Mouse (Mus musculus) embryo, embryonic 10.5 days (tissue): Measurements from ENCODE around the gene Rdh14.

Experiments used
- DNase-seq: peaks from one replicate; pipeline ENCODE4 v3.0.0-alpha.2; 2015; ENCODE audit warnings: low spot score

The Rdh14 gene

DNA sequence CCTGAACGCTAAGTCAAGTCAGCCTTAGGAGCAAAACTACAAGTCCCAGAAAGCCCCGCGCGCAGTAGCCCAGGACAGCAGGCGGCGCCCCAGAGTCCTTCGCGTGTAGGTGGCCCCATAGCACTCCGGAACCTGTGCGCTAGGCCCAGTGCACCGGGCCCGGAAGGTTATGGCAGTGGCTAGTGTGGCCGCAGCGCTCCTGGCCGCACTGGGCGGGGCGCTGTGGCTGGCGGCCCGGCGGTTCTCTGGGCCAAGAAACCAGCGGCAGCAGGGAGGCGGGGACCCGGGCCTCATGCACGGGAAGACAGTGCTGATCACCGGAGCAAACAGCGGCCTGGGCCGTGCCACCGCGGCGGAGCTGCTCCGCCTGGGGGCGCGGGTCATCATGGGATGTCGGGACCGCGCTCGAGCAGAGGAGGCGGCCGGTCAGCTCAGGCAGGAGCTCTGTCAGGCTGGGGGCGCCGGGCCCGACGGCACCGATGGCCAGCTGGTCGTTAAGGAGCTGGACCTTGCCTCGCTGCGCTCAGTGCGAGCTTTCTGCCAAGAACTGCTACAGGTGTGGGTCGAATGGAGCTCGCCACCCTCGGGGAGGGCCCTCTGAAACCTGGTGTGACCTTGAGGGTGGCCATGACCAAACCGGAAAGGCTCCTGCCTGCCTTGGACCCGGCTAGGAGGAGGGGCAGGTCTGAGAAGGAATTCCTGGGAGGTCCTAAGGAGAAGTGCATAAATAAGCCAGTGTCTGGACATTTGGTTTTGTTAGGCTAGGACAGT, at the start of gene Rdh14:
TSS of gene Rdh14 (plus strand) at position 102 of the 771 bp plus-strand sequence.
- DNase-seq = peak; percentile 96

- DNase-seq = no peak
These were observed 39.9 kb upstream of the Rdh14 start for GRCm38 (mm10) chr12:10350706-10351105.

GRCm38 (mm10) chr12:10357756-10358155, 32.8 kb upstream of the Rdh14 start:
- peak; percentile 38 for DNase-seq

GRCm38 (mm10) chr12:10369673-10370072, 20.9 kb upstream of the Rdh14 start, which contains the start of gene Nt5c1b:
Gene Nt5c1b, plus strand, starts transcription at chr12:10369973.
- no peak for DNase-seq

DNA sequence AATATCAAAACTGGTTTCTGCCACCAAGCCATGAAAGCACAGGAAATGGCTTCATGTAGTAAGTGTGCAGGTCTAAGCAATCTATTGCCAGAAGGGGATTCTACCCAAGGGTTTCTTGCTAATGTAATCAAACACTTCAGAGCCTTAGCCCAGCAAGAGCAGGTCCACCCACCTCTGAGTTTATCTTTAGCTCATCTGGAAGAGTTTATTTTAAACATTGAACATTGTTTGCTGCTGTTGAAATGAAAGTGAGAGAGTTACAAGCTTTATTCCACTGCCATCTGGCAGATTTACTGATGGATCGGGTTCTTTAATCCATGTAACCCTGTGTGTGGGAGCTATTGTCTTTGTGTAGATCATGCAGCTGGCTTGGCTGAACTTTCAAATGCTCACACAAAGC, 10.2 kb downstream of the Rdh14 start:
- peak; percentile 9 for DNase-seq

DNA sequence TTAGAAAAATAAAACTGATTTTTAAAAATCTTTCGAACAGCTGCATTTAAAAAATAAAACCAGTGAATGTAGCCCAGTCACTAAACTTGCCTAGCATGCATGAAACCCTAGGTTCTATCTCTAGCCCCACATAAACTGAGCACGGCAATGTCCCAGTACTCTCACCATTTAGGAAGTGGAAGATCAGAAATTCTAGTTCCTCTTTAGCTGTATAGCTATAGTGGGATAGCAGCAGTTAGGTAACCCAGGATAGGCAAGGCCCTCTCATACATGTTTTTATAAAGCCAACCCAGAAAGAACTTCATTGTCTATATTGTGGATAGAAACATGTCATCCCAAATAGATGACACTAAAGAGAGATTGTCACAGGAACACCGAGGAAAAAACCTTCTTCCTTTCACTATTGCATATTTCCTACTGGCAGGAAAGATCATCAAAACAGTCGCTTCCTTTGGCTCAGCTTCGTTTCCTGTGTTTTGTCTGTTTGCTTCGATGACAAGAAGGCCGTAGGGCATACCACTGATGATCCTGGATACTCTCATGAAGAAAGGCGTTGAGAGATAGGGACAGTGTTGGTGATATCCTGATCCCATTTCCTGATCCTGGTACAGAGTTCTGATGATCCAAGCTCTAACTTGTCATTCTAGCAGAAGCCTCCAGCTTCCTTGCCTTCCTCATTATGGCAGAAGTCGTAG, 12.0 kb downstream of the Rdh14 start:
- no peak for DNase-seq

DNA sequence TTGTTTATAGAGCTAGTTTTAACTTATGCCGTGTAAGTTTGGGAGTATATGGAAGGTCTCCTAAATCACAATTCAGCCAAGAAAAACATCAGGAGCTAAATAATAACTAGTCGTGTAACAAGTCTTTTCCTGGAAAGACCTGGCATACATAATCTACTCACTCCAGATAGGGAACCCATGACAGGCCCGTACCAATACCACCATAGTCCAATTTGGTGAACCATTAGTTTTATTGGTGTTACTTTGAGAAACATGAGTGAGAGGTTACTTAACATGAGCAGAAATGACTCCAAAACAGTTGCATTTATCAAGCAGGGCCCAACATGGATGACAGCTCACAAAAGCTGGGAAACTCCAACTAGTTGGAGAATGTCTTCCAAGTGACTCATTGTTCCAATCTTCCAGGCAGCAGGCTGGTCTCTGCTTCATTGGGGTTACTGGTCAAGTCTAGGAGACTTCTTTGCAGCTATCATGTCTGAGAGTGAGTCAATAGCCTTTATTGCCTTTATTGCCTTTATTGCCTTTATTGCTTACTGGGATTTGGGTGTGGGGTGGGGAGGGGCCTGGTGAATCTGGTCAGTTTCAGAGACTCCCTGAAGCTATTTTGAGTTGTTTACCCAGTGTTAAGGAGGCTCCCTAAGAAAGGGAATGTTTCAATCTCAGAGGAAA, 20.1 kb downstream of the Rdh14 start:
- no peak for DNase-seq

DNA sequence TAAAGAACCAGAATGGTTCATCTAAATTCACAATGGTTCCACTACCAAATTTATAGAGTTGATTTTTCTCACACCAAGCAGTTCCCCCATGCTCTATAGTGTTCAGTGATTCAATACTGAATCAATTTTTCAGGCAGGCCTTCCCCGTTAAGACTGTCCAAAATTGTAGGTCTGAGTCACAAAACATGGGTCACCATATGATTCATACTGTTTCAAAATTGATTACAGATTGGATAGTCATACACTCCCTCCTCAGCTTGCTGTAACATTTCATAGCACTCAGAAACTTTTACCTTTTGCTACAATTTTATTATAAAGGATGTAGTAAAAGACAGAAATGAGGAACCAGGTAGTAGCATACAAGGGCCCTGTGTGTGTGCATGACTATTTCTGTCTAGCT, 20.9 kb downstream of the Rdh14 start:
- no peak for DNase-seq

GRCm38 (mm10) chr12:10422347-10422746, 31.8 kb downstream of the Rdh14 start:
- DNase-seq = peak; percentile 33

- DNase-seq = peak; percentile 48
These were observed 35.7 kb downstream of the Rdh14 start for GRCm38 (mm10) chr12:10425982-10426863.

GRCm38 (mm10) chr12:10430999-10431398, 40.4 kb downstream of the Rdh14 start:
- DNase-seq = no peak

GRCm38 (mm10) chr12:10438054-10439001, 47.8 kb downstream of the Rdh14 start:
- peak; percentile 87 for DNase-seq

DNA sequence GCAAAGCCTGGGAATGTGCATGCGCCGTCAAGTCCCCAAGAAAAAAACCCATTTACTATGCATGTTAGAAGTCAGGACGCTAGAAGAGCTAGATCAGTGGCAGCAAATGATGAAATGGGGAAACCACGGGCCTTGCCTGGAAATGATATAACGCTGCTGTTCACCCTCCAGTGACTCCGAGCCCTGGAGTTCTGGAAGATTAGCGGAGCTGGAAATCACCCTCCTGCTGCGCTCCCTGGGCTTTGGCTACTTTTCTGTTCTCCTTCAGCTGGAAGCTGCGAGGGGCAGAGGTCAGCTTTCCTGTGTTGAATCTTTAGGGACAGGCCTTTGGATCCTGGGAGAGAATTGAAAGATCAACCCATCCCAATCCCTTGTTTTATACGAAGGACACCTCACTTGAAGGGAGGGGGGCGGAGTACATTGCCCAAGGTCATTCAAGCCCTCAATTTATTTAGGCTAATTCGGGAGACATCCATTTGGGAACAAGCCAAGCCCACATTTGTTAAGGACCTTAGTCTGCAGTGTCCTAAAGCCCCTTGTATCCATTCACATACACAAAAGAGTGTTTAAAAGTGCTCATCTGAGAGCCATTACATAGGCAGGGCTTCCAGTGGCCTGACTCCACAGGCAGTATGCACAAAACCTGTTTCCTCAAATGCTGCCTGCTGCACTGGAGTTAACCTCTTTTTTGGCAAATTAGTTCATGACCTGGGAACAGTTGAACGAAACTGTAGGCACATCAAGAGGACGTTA, 49.1 kb downstream of the Rdh14 start:
- peak; percentile 39 for DNase-seq
